Mouse (Mus musculus): Measurements from ENCODE around the gene Cacna1s.

DNA sequence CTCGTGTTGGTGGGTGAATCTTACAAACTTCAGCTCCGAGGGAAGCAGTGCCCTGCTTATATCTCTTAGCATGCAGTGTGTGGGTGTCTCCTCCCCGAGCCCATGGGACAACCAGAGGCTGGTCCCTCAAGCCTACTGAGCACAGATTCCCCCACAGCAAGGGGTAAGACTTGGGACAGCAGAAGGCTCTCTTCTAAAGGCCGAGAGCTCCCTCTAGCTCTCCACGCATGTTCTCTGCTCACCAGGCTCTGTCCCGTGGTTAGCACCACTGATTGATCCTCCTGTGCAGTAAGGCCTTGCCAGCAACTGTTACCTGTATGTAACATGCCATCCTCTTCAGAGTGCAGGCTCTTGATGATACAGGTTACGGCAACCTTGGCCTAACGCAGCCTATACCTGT, 115.1 kb downstream of the Cacna1s start:
- TF ChIP-seq CTCF (IDR thresholded peaks at IDR 0.05; ENCODE audit: low read depth) (peak; percentile 54), EP300 (IDR thresholded peaks at IDR 0.05; ENCODE audit: low read depth) (no peak)
